Mouse (Mus musculus) erythroblast, adult 5-6 weeks (primary cell): ENCODE results near the gene Znrf2. TPM values are rescaled to one million over a fixed set of nuclear protein-coding genes. Genes with fewer than 3 reads are reported as not detected.

Experiments used
- ATAC-seq: replicated peaks from 2 replicates; pipeline ENCODE4 v1.8.0; 2016; ENCODE audit warnings: moderate number of reproducible peaks, mild to moderate bottlenecking, moderate TSS enrichment, inconsistent platforms; ENCODE audit not compliant: poor library complexity, low FRiP score, severe bottlenecking
- total RNA-seq, 2 experiments: library from RNA; stranded (forward) in 1 of 2; stranded (reverse) in 1 of 2; fragments of 150-400 nt in 1 of 2; fragments of 200-764, 138-1000 nt in 1 of 2; gene quantifications; 2 replicates each; pipeline versions ENCODE4 v1.2.3 to v1.2.4; 2015 to 2017; ENCODE audit warnings: low replicate concordance in 2 of 2

Gene Znrf2
- total RNA-seq, 2 experiments from 2014 or later, result 16.2 to 19.4 TPM

- ATAC-seq, result no peak
Observed at GRCm38 (mm10) chr6:54900256-54900655, 83.5 kb downstream of the Znrf2 start.

- no peak for ATAC-seq
Observed at GRCm38 (mm10) chr6:54902547-54902946, 85.8 kb downstream of the Znrf2 start.

GRCm38 (mm10) chr6:54906053-54907040, 89.6 kb downstream of the Znrf2 start:
- no peak for ATAC-seq

GRCm38 (mm10) chr6:54914977-54915376, 98.3 kb downstream of the Znrf2 start:
- ATAC-seq, result no peak

- no peak for ATAC-seq
Observed at GRCm38 (mm10) chr6:54916163-54916562, 99.4 kb downstream of the Znrf2 start.

GRCm38 (mm10) chr6:54916941-54917340, 100.2 kb downstream of the Znrf2 start:
- no peak for ATAC-seq

GRCm38 (mm10) chr6:54917523-54917922, 100.8 kb downstream of the Znrf2 start:
- no peak for ATAC-seq

- ATAC-seq, result no peak
Observed at GRCm38 (mm10) chr6:54918521-54918920, 101.8 kb downstream of the Znrf2 start.

- no peak for ATAC-seq
Observed at GRCm38 (mm10) chr6:54924538-54924937, 107.8 kb downstream of the Znrf2 start.

- peak; percentile 61; the same call in 1 of the 2 replicates for ATAC-seq
Observed at GRCm38 (mm10) chr6:54925736-54926440, 109.2 kb downstream of the Znrf2 start.

GRCm38 (mm10) chr6:54926899-54927298, 110.2 kb downstream of the Znrf2 start:
- no peak for ATAC-seq

GRCm38 (mm10) chr6:54927946-54928345, 111.2 kb downstream of the Znrf2 start:
- ATAC-seq, result no peak

GRCm38 (mm10) chr6:54931641-54932040, 114.9 kb downstream of the Znrf2 start:
- ATAC-seq, result no peak

- ATAC-seq, result no peak
Observed at GRCm38 (mm10) chr6:54932526-54932925, 115.8 kb downstream of the Znrf2 start.

GRCm38 (mm10) chr6:54933216-54933615, 116.5 kb downstream of the Znrf2 start:
- ATAC-seq, result no peak

GRCm38 (mm10) chr6:54933866-54934265, 117.2 kb downstream of the Znrf2 start:
- no peak for ATAC-seq

- ATAC-seq, result no peak
Observed at GRCm38 (mm10) chr6:54934313-54934712, 117.6 kb downstream of the Znrf2 start.

GRCm38 (mm10) chr6:54934930-54935329, 118.2 kb downstream of the Znrf2 start:
- ATAC-seq, result no peak

GRCm38 (mm10) chr6:54936496-54936895, 119.8 kb downstream of the Znrf2 start:
- ATAC-seq, result no peak

- ATAC-seq, result no peak
Observed at GRCm38 (mm10) chr6:54939631-54940030, 122.9 kb downstream of the Znrf2 start.

GRCm38 (mm10) chr6:54940126-54940525, 123.4 kb downstream of the Znrf2 start:
- ATAC-seq, result no peak
